17 mouse cellular contexts compared by ENCODE assay signal in the genomic region with DNA sequence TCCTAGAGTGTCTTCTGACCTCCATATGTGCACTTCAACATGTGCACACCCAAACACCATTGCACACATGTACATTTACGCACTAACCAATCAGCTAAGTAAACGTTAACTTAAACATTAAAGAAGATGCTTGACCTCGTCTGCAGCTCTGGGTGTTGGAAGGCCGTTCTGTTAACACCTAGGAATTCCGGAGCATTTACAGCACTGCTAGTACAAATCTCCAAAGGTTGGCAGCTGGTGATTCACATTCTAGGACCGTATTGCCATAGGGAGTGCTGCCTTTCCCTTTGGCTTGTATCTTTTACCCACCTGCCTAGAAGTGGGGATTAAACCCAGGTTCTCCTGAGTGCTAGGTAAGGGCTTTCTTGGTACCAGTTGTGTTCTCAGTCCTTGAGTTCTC. TPM values are rescaled to one million over a fixed set of nuclear protein-coding genes. Genes with fewer than 3 reads are reported as not detected.
DNase-seq lines count a peak whose midpoint lies in the region; ATAC-seq lines count a peak whose summit lies in the region.
"Had no signal": no experiment of that assay in that cellular context is flagged by ENCODE, and none has a peak within 500 bp of the region (broad histone marks: within the 10 kb centered on the region; RNA-seq: fewer than 3 reads in every experiment).

No protein-coding gene starts in this region.

- H3K4me3 ChIP-seq in heart, embryonic 13.5 days = no peak overlapping the region
- H3K4me3 ChIP-seq in kidney, embryonic 15.5 days (replicated peaks) = no peak overlapping the region
- no peak overlapping the region for H3K4me3 ChIP-seq in lung, embryonic 16.5 days (ENCODE audit: low read length)
- H3K4me3 ChIP-seq: forebrain, embryonic 13.5 days; hindbrain, embryonic 15.5 days; limb, embryonic 15.5 days; midbrain, embryonic 12.5 days; neural tube, embryonic 15.5 days had no signal

- no peak overlapping the region for H3K4me2 ChIP-seq in heart, embryonic 13.5 days
- H3K4me2 ChIP-seq in kidney, embryonic 15.5 days = no peak overlapping the region
- no peak overlapping the region for H3K4me2 ChIP-seq in lung, embryonic 16.5 days (ENCODE audit: low read depth, low read length)
- H3K4me2 ChIP-seq: forebrain, embryonic 13.5 days; hindbrain, embryonic 15.5 days; limb, embryonic 15.5 days; midbrain, embryonic 12.5 days; neural tube, embryonic 15.5 days had no signal

- H3K9me3 ChIP-seq in heart, embryonic 13.5 days = no peaks in the 10 kb centered on the region
- no peaks in the 10 kb centered on the region for H3K9me3 ChIP-seq in kidney, embryonic 15.5 days (replicated peaks)
- H3K9me3 ChIP-seq in lung, embryonic 16.5 days (ENCODE audit: control insufficient read depth, low read length) = no peaks in the 10 kb centered on the region
- H3K9me3 ChIP-seq: forebrain, embryonic 13.5 days; hindbrain, embryonic 15.5 days; limb, embryonic 15.5 days; midbrain, embryonic 12.5 days; neural tube, embryonic 15.5 days had no signal

- peak overlapping the region; percentile 61 for H3K27ac ChIP-seq in heart, embryonic 13.5 days (replicated peaks)
- peak overlapping the region; percentile 49 for H3K27ac ChIP-seq in kidney, embryonic 15.5 days
- peak overlapping the region; percentile 92 for H3K27ac ChIP-seq in lung, embryonic 16.5 days (ENCODE audit: low read length)
- H3K27ac ChIP-seq: forebrain, embryonic 13.5 days; hindbrain, embryonic 15.5 days; limb, embryonic 15.5 days; midbrain, embryonic 12.5 days; neural tube, embryonic 15.5 days had no signal

- H3K36me3 ChIP-seq in heart, embryonic 13.5 days = peaks cover 80% of the 10 kb centered on the region
- H3K36me3 ChIP-seq in kidney, embryonic 15.5 days = peaks cover 79% of the 10 kb centered on the region
- peaks cover 22% of the 10 kb centered on the region for H3K36me3 ChIP-seq in lung, embryonic 16.5 days (ENCODE audit: control insufficient read depth, insufficient read depth, low read length)

- WGBS in heart, embryonic 13.5 days = 48% methylated on average over 6 of the region's 6 CpGs
- WGBS in kidney, embryonic 15.5 days = 68% methylated on average over 6 of the region's 6 CpGs
- WGBS in lung, embryonic 16.5 days = 53% methylated on average over 6 of the region's 6 CpGs

- DNase-seq in heart, postnatal 4 days = no peak
- DNase-seq in kidney, postnatal 14 days = no peak
- no peak for DNase-seq in lung, postnatal 25 days (ENCODE audit: low spot score)
- DNase-seq: adrenal gland, postnatal 25 days; cerebellum, adult 8-10 months; left cerebral cortex, postnatal 4 days; right cerebral cortex, adult 18-20 months; right cerebral cortex, postnatal 4 days had no signal

- ATAC-seq in heart, embryonic 13.5 days (ENCODE audit: extremely low read depth, insufficient number of reproducible peaks, low FRiP score, low TSS enrichment) = no peak
- no peak for ATAC-seq in kidney, embryonic 15.5 days (replicated peaks; ENCODE audit: low FRiP score)
- no peak for ATAC-seq in lung, embryonic 16.5 days (ENCODE audit: low read depth)
- ATAC-seq in megakaryocyte, adult 5-6 weeks (ENCODE audit: poor library complexity, severe bottlenecking) = no peak
- ATAC-seq: forebrain, embryonic 13.5 days had no signal

- no peaks in the 10 kb centered on the region for H3K27me3 ChIP-seq in heart, embryonic 13.5 days (replicated peaks)
- H3K27me3 ChIP-seq in kidney, embryonic 15.5 days = no peaks in the 10 kb centered on the region
- H3K27me3 ChIP-seq in lung, embryonic 16.5 days (ENCODE audit: control insufficient read depth, insufficient read depth, low read depth, low read length) = no peaks in the 10 kb centered on the region
- H3K27me3 ChIP-seq: forebrain, embryonic 13.5 days; hindbrain, embryonic 15.5 days; limb, embryonic 15.5 days; midbrain, embryonic 12.5 days; neural tube, embryonic 15.5 days had no signal

- peaks cover 31% of the 10 kb centered on the region for H3K4me1 ChIP-seq in heart, embryonic 13.5 days
- H3K4me1 ChIP-seq in kidney, embryonic 15.5 days = peaks cover 5% of the 10 kb centered on the region; the same call in 1 of the 2 replicates
- peaks cover 10% of the 10 kb centered on the region; the same call in 1 of the 2 replicates for H3K4me1 ChIP-seq in lung, embryonic 16.5 days (replicated peaks; ENCODE audit: control insufficient read depth, insufficient read depth, low read length)
- H3K4me1 ChIP-seq: limb, embryonic 15.5 days; neural tube, embryonic 15.5 days had no signal

- 0 out of 2 replicates have a peak overlapping the region, but pooled peaks have one; percentile 2 for H3K9ac ChIP-seq in heart, embryonic 13.5 days
- H3K9ac ChIP-seq in kidney, embryonic 15.5 days = no peak overlapping the region
- H3K9ac ChIP-seq in lung, embryonic 16.5 days (ENCODE audit: low read length) = no peak overlapping the region
- H3K9ac ChIP-seq: forebrain, embryonic 13.5 days; hindbrain, embryonic 15.5 days; limb, embryonic 15.5 days; midbrain, embryonic 12.5 days; neural tube, embryonic 15.5 days had no signal

RNA-seq across cellular contexts. Expression of a gene that starts 20.3 kb away (rescaled TPM):
- 18.3 and 19.9 TPM in 2 replicates for polyA plus RNA-seq in heart, embryonic 13.5 days (2015; fragmentation: Nextera tagmentation; extraction: Ambion mirVana)
- total RNA-seq in heart, postnatal 4 days (2021) = 10 to 100 TPM; 19.4 to 23.5 TPM
- 30.0 and 32.1 TPM in 2 replicates for polyA plus RNA-seq in kidney, embryonic 15.5 days (2015; fragmentation: Nextera tagmentation; extraction: Ambion mirVana)
- polyA plus RNA-seq in lung, embryonic 16.5 days (2015; fragmentation: Nextera tagmentation; extraction: Ambion mirVana) = 31.1 and 32.4 TPM in 2 replicates
- 16.8 and 19.0 TPM in 2 replicates for total RNA-seq in megakaryocyte, adult 5-6 weeks (2015)
- 19.9 and 22.2 TPM in 2 replicates for total RNA-seq in megakaryocyte, adult 5-6 weeks (2017)

RNA-seq across cellular contexts. Expression of a gene that starts 25.0 kb away (rescaled TPM):
- polyA plus RNA-seq in heart, embryonic 13.5 days (2015; fragmentation: Nextera tagmentation; extraction: Ambion mirVana) = 24.7 and 33.5 TPM in 2 replicates
- total RNA-seq in heart, postnatal 4 days (2021) = 10 to 100 TPM; 39.1 to 40.9 TPM
- polyA plus RNA-seq in kidney, embryonic 15.5 days (2015; fragmentation: Nextera tagmentation; extraction: Ambion mirVana) = 33.6 and 34.6 TPM in 2 replicates
- polyA plus RNA-seq in lung, embryonic 16.5 days (2015; fragmentation: Nextera tagmentation; extraction: Ambion mirVana) = 31.5 and 36.3 TPM in 2 replicates
- total RNA-seq in megakaryocyte, adult 5-6 weeks (2015) = 33.7 and 36.5 TPM in 2 replicates
- total RNA-seq in megakaryocyte, adult 5-6 weeks (2017) = 35.1 and 38.1 TPM in 2 replicates

RNA-seq across cellular contexts. Expression of a gene that starts 47.2 kb away (rescaled TPM):
- 4.0 and 4.6 TPM in 2 replicates for polyA plus RNA-seq in heart, embryonic 13.5 days (2015; fragmentation: Nextera tagmentation; extraction: Ambion mirVana)
- total RNA-seq in heart, postnatal 4 days (2021) = 1 to 10 TPM; 4.4 to 4.6 TPM
- polyA plus RNA-seq in kidney, embryonic 15.5 days (2015; fragmentation: Nextera tagmentation; extraction: Ambion mirVana) = 4.7 and 5.0 TPM in 2 replicates
- 5.5 and 6.1 TPM in 2 replicates for polyA plus RNA-seq in lung, embryonic 16.5 days (2015; fragmentation: Nextera tagmentation; extraction: Ambion mirVana)
- total RNA-seq in megakaryocyte, adult 5-6 weeks (2015) = 1.0 and 1.4 TPM in 2 replicates
- 2.2 and 8.9 TPM in 2 replicates for total RNA-seq in megakaryocyte, adult 5-6 weeks (2017)
